8 mouse cellular contexts compared by ENCODE assay signal in the genomic region with DNA sequence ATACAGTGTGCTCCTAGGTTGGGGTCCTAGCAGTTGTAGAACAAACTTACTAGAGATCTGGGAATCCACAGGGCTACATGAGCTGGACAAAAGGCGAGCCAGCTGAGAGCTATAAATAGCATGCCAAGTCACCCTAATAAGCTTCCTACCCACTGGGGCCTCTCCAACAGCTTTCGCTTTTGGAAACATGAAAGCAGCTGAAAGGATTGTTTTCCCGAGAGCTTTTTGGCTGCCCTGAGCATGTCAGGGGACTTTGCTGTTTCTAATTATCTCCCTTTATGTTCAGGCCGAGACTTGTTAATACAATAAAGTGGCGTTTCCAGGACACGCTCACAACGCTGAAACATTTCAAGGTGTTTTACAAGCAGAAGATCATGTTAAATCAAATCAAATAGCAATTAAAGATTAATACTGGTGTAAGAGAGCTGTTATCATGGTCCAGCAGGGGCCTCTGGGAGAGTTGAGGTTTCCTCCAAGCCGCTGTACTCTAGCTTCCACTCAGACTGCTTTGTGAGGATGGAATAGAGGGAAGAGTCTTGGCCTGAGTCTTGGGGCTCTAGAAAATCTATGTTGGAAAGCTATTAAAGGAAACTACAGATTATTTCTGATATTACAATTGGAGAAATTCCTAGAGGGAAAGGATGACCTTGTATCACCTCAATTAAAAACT.
DNase-seq lines count a peak whose midpoint lies in the region; ATAC-seq and TF ChIP-seq lines count a peak whose summit lies in the region.

No protein-coding gene starts in this region.

- ATAC-seq in heart, embryonic 13.5 days (ENCODE audit: extremely low read depth, insufficient number of reproducible peaks, low FRiP score, low TSS enrichment): no peak
- peak; percentile 76 for ATAC-seq in neural tube, embryonic 12.5 days (ENCODE audit: low FRiP score, low read depth)

- peak overlapping the region; percentile 88 for H3K27ac ChIP-seq in heart, embryonic 13.5 days (replicated peaks)
- no peak overlapping the region for H3K27ac ChIP-seq in neural tube, embryonic 12.5 days

- H3K27me3 ChIP-seq in heart, embryonic 13.5 days (replicated peaks): no peaks in the 10 kb centered on the region
- no peaks in the 10 kb centered on the region for H3K27me3 ChIP-seq in neural tube, embryonic 12.5 days (replicated peaks)

- peak overlapping the region; percentile 47 for H3K4me2 ChIP-seq in heart, embryonic 13.5 days
- H3K4me2 ChIP-seq in neural tube, embryonic 12.5 days (replicated peaks): no peak overlapping the region

- WGBS in heart, embryonic 13.5 days: 32% methylated on average over 8 of the region's 8 CpGs
- WGBS in neural tube, embryonic 12.5 days: 12% methylated on average over 8 of the region's 8 CpGs

- no peaks in the 10 kb centered on the region for H3K9me3 ChIP-seq in heart, embryonic 13.5 days
- no peaks in the 10 kb centered on the region for H3K9me3 ChIP-seq in neural tube, embryonic 12.5 days

- peak overlapping the region; percentile 29; the same call in 1 of the 2 replicates for H3K9ac ChIP-seq in heart, embryonic 13.5 days
- H3K9ac ChIP-seq in neural tube, embryonic 12.5 days: no peak overlapping the region

- H3K4me1 ChIP-seq in heart, embryonic 13.5 days: peaks cover 12% of the 10 kb centered on the region
- peaks cover 6% of the 10 kb centered on the region for H3K4me1 ChIP-seq in neural tube, embryonic 12.5 days

- intact Hi-C loops in left cerebral cortex, postnatal 4 days (cut with DNase I): loop anchor here (10.0 kb wide), 1 partner anchor 379 kb away; a partner anchor contains a TSS

- TF ChIP-seq CTCF in brain, embryonic 14.5 days (IDR thresholded peaks at IDR 0.05; ENCODE audit: borderline replicate concordance, extremely low read depth, insufficient read depth, insufficient read length): no peak

- H3K36me3 ChIP-seq in heart, embryonic 13.5 days: no peaks in the 10 kb centered on the region
- H3K36me3 ChIP-seq in neural tube, embryonic 12.5 days: no peaks in the 10 kb centered on the region

- DNase-seq in Muller cell, postnatal 12 days (ENCODE audit: inconsistent ontology term): peak; percentile 89
- DNase-seq in brain, embryonic 14.5 days (ENCODE audit: low read depth): peak; percentile 93
- peak; percentile 14 for DNase-seq in fibroblast of lung, adult 2 months (ENCODE audit: low read depth)
- DNase-seq in left cerebral cortex, postnatal 4 days: peak; percentile 14
- no peak for DNase-seq in yolk sac, embryonic 10.5 days (ENCODE audit: low spot score)
- no peak for DNase-seq in thymus, adult 18-20 months

- no peak for TF ChIP-seq POLR2A in brain, embryonic 14.5 days (IDR thresholded peaks at IDR 0.05; ENCODE audit: borderline replicate concordance, extremely low read depth, insufficient read depth, insufficient read length, poor library complexity, severe bottlenecking)

- 0 out of 2 replicates have a peak overlapping the region, but pooled peaks have one; percentile 8 for H3K4me3 ChIP-seq in heart, embryonic 13.5 days
- H3K4me3 ChIP-seq in neural tube, embryonic 12.5 days: no peak overlapping the region

Comparison
In these comparisons a context has a peak if more than half of its experiments do, and no peak if none do; other contexts are left out.
1. DNase-seq: peak in Muller cell, postnatal 12 days (single experiment), brain, embryonic 14.5 days (single experiment), fibroblast of lung, adult 2 months (single experiment) and left cerebral cortex, postnatal 4 days (single experiment); none in yolk sac, embryonic 10.5 days (single experiment) and thymus, adult 18-20 months (0 of 2).